Mouse (Mus musculus) limb, embryonic 11.5 days (tissue): Measurements from ENCODE around the gene Spg7. TPM values are rescaled to one million over a fixed set of nuclear protein-coding genes. Genes with fewer than 3 reads are reported as not detected.
"Not testable (repeated sequence)": the region's sequence is repeated elsewhere in the genome, so short reads cannot be mapped to it uniquely, and the experiment has no call there.

ENCODE experiments used
- ATAC-seq: fragments of 200-750 bp; cut with Nextera tagmentation; 2 replicates; pipeline ENCODE4 v1.8.0; 2017; ENCODE audit warnings: low read depth; ENCODE audit not compliant: insufficient number of reproducible peaks, low FRiP score, low TSS enrichment
- DNase-seq: peaks from one replicate; pipeline ENCODE4 v3.0.0-alpha.2; 2015; ENCODE audit warnings: low spot score
- H3K27ac ChIP-seq: fragments of 300-500 bp; sonication (generic); replicated peaks from 2 replicates; pipeline ENCODE4 v1.5.1; 2014; ENCODE audit warnings: low read depth, mild to moderate bottlenecking, low read length
- H3K27me3 ChIP-seq: fragments of 300-500 bp; sonication (generic); 2 replicates; pipeline ENCODE4 v1.6.1; 2014; ENCODE audit warnings: mild to moderate bottlenecking, low read length, mixed read lengths; ENCODE audit not compliant: control insufficient read depth, insufficient read depth
- H3K36me3 ChIP-seq: fragments of 300-500 bp; sonication (generic); 2 replicates; pipeline ENCODE4 v1.6.1; 2014; ENCODE audit warnings: mild to moderate bottlenecking, low read length, moderate library complexity, mixed read lengths; ENCODE audit not compliant: control insufficient read depth, insufficient read depth
- H3K4me1 ChIP-seq: fragments of 300-500 bp; sonication (generic); 2 replicates; pipeline ENCODE4 v1.6.1; 2014; ENCODE audit warnings: low read length, mixed read lengths; ENCODE audit not compliant: control insufficient read depth, insufficient read depth
- H3K4me2 ChIP-seq: fragments of 300-500 bp; sonication (generic); 2 replicates; pipeline ENCODE4 v1.6.1; 2014; ENCODE audit warnings: low read depth, mild to moderate bottlenecking, moderate library complexity; ENCODE audit not compliant: severe bottlenecking
- H3K4me3 ChIP-seq: fragments of 300-500 bp; sonication (generic); 2 replicates; pipeline ENCODE4 v1.5.1; 2014; ENCODE audit warnings: low read depth, low read length
- H3K9ac ChIP-seq: fragments of 300-500 bp; sonication (generic); 2 replicates; pipeline ENCODE4 v1.6.1; 2014; ENCODE audit warnings: mild to moderate bottlenecking, low read length
- H3K9me3 ChIP-seq: fragments of 300-500 bp; sonication (generic); 2 replicates; pipeline ENCODE4 v1.6.1; 2016; ENCODE audit warnings: low read length; ENCODE audit not compliant: control insufficient read depth
- WGBS: fragments of 180-500 bp; shearing (Covaris S2); extraction: QIAGEN DNeasy Blood & Tissue Kit; methylation state at CpG from one replicate; pipeline ENCODE4 v1.1.7; 2014; 5-methylcytosine and 5-hydroxymethylcytosine counted together
- polyA plus RNA-seq: library from polyadenylated mRNA; unstranded; fragments of >200 nt; fragmentation: Nextera tagmentation; extraction: Ambion mirVana; gene quantifications from 2 replicates; pipeline ENCODE4 v1.2.1, GENCODE M21; 2014

Spg7 gene
- polyA plus RNA-seq, 1 experiment from 2014 or later: 45.0 TPM

- no peaks in the 10 kb centered on the region for H3K9me3 ChIP-seq
- 23% methylated on average over 22 of the region's 22 CpGs for WGBS
- peak overlapping the region; percentile 58 for H3K4me2 ChIP-seq
- H3K9ac ChIP-seq: peak overlapping the region; percentile 88
- H3K27me3 ChIP-seq: no peaks in the 10 kb centered on the region
- no peaks in the 10 kb centered on the region for H3K36me3 ChIP-seq
- ATAC-seq (no peak), DNase-seq (peak; percentile 36)
- peaks cover 13% of the 10 kb centered on the region for H3K4me1 ChIP-seq
- peak overlapping the region; percentile 92 for H3K27ac ChIP-seq
- peak overlapping the region; percentile 88 for H3K4me3 ChIP-seq
Measured at GRCm38 (mm10) chr8:123042974-123043625, 19.6 kb upstream of the Spg7 start.

- H3K9me3 ChIP-seq: no peaks in the 10 kb centered on the region
- no peak overlapping the region for H3K4me2 ChIP-seq
- 90% methylated on average over 3 of the region's 3 CpGs for WGBS
- H3K27ac ChIP-seq: no peak overlapping the region
- H3K36me3 ChIP-seq: no peaks in the 10 kb centered on the region
- no peak for ATAC-seq
- no peak for DNase-seq
- H3K27me3 ChIP-seq: no peaks in the 10 kb centered on the region
- H3K9ac ChIP-seq: no peak overlapping the region
- H3K4me1 ChIP-seq: peaks cover 13% of the 10 kb centered on the region
- no peak overlapping the region for H3K4me3 ChIP-seq
Measured at GRCm38 (mm10) chr8:123043941-123044340, 18.8 kb upstream of the Spg7 start.

GRCm38 (mm10) chr8:123044743-123045425, 17.9 kb upstream of the Spg7 start:
- H3K9ac ChIP-seq, ATAC-seq, H3K27me3 ChIP-seq, DNase-seq, H3K4me3 ChIP-seq, H3K27ac ChIP-seq, H3K4me2 ChIP-seq, H3K9me3 ChIP-seq, H3K36me3 ChIP-seq: not testable (repeated sequence)
- peaks cover 13% of the 10 kb centered on the region for H3K4me1 ChIP-seq
- 94% methylated on average over 23 of the region's 23 CpGs for WGBS

GRCm38 (mm10) chr8:123046706-123047105, 16.0 kb upstream of the Spg7 start:
- H3K9ac ChIP-seq: no peak overlapping the region
- no peak overlapping the region for H3K4me2 ChIP-seq
- DNase-seq (no peak), ATAC-seq (no peak)
- WGBS: 83% methylated on average over 4 of the region's 4 CpGs
- H3K36me3 ChIP-seq: no peaks in the 10 kb centered on the region
- H3K27ac ChIP-seq: no peak overlapping the region
- no peaks in the 10 kb centered on the region for H3K27me3 ChIP-seq
- H3K9me3 ChIP-seq: no peaks in the 10 kb centered on the region
- H3K4me1 ChIP-seq: peaks cover 5% of the 10 kb centered on the region
- H3K4me3 ChIP-seq: no peak overlapping the region

- no peaks in the 10 kb centered on the region for H3K36me3 ChIP-seq
- no peaks in the 10 kb centered on the region for H3K9me3 ChIP-seq
- H3K4me2 ChIP-seq: no peak overlapping the region
- H3K9ac ChIP-seq: no peak overlapping the region
- H3K27ac ChIP-seq: no peak overlapping the region
- peaks cover 5% of the 10 kb centered on the region for H3K4me1 ChIP-seq
- no peak for DNase-seq
- no peaks in the 10 kb centered on the region for H3K27me3 ChIP-seq
- no peak for ATAC-seq
- WGBS: 94% methylated on average over 7 of the region's 7 CpGs
- no peak overlapping the region for H3K4me3 ChIP-seq
Measured at GRCm38 (mm10) chr8:123047827-123048226, 14.9 kb upstream of the Spg7 start.

GRCm38 (mm10) chr8:123048402-123048801, 14.3 kb upstream of the Spg7 start:
- no peak overlapping the region for H3K9ac ChIP-seq
- no peak for DNase-seq
- no peaks in the 10 kb centered on the region for H3K36me3 ChIP-seq
- H3K4me2 ChIP-seq: no peak overlapping the region
- 90% methylated on average over 7 of the region's 7 CpGs for WGBS
- ATAC-seq: no peak
- H3K27me3 ChIP-seq: no peaks in the 10 kb centered on the region
- no peak overlapping the region for H3K4me3 ChIP-seq
- H3K9me3 ChIP-seq: no peaks in the 10 kb centered on the region
- no peak overlapping the region for H3K27ac ChIP-seq
- H3K4me1 ChIP-seq: peaks cover 1% of the 10 kb centered on the region; the same call in 1 of the 2 replicates

GRCm38 (mm10) chr8:123051458-123051857, 11.3 kb upstream of the Spg7 start:
- Histone ChIP-seq H3K36me3 (no peaks in the 10 kb centered on the region), H3K27ac (no peak overlapping the region), H3K4me3 (no peak overlapping the region), H3K27me3 (no peaks in the 10 kb centered on the region), H3K4me1 (no peaks in the 10 kb centered on the region), H3K9ac (no peak overlapping the region), H3K4me2 (no peak overlapping the region), H3K9me3 (no peaks in the 10 kb centered on the region)
- ATAC-seq (no peak), DNase-seq (no peak)
- WGBS: 78% methylated on average over 5 of the region's 5 CpGs

GRCm38 (mm10) chr8:123064072-123064471, 1.3 kb downstream of the Spg7 start:
- Histone ChIP-seq H3K36me3 (no peaks in the 10 kb centered on the region; the same call in 1 of the 2 replicates), H3K4me1 (peaks cover 8% of the 10 kb centered on the region), H3K27me3 (no peaks in the 10 kb centered on the region), H3K9ac (no peak overlapping the region), H3K27ac (no peak overlapping the region), H3K4me2 (no peak overlapping the region; the same call in 1 of the 2 replicates), H3K4me3 (no peak overlapping the region), H3K9me3 (no peaks in the 10 kb centered on the region)
- no peak for DNase-seq
- 63% methylated on average over 4 of the region's 4 CpGs for WGBS
- ATAC-seq: no peak
